Mouse (Mus musculus) brain, embryonic 14.5 days (tissue): Measurements from ENCODE around the gene Plekhg3. TPM values are rescaled to one million over a fixed set of nuclear protein-coding genes. Genes with fewer than 3 reads are reported as not detected.

Source experiments
- DNase-seq: peaks from one replicate; pipeline ENCODE4 v3.0.0-alpha.2; 2011; ENCODE audit warnings: low read depth
- CTCF ChIP-seq: fragments of 200-500 bp; IDR thresholded peaks from 2 replicates; pipeline ENCODE4 v1.5.1; 2012; ENCODE audit warnings: inconsistent platforms, mild to moderate bottlenecking, moderate library complexity, borderline replicate concordance; ENCODE audit not compliant: insufficient read depth, insufficient read length; ENCODE audit errors: extremely low read depth
- POLR2A ChIP-seq: fragments of 200-500 bp; IDR thresholded peaks from 2 replicates; pipeline ENCODE4 v1.6.1; 2012; ENCODE audit warnings: mild to moderate bottlenecking, inconsistent platforms, borderline replicate concordance; ENCODE audit not compliant: poor library complexity, insufficient read depth, insufficient read length, severe bottlenecking; ENCODE audit errors: extremely low read depth
- polyA plus RNA-seq: library from polyadenylated mRNA; depleted of rRNA; stranded (reverse); fragments of >200 nt; gene quantifications from 2 replicates; pipeline ENCODE4 v1.2.3, GENCODE M21; 2012

The Plekhg3 gene
- polyA plus RNA-seq, 1 experiment = 5.2 TPM

GRCm38 (mm10) chr12:76540701-76541221, 10.1 kb downstream of the Plekhg3 start:
- TF ChIP-seq CTCF = no peak
- no peak for TF ChIP-seq POLR2A
- no peak for DNase-seq

DNA sequence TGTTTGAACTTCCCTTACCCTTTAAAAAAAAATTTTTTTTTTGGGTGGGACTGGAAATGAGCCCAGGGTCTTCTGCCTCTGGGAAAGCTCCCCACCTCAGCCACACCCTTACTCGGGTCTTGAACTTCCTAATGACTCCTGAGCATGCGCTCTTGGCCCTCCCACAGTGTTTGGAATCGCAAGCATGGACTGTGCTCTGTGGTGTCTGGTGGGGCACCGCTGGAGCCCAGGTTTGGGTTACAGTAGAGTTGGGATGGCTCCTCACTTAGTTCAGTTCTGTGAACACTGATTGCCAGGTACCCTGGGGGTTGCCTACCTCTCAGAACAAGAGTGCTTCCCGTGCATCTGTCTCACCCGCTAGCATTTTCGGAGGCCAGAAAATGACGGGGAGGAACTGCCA, 10.8 kb downstream of the Plekhg3 start:
- no peak for DNase-seq
- TF ChIP-seq CTCF = no peak
- TF ChIP-seq POLR2A = no peak

GRCm38 (mm10) chr12:76541879-76542278, 11.2 kb downstream of the Plekhg3 start:
- TF ChIP-seq POLR2A (no peak), CTCF (no peak)
- DNase-seq = no peak

- DNase-seq = no peak
Measured at GRCm38 (mm10) chr12:76545786-76546370, 15.2 kb downstream of the Plekhg3 start.

DNA sequence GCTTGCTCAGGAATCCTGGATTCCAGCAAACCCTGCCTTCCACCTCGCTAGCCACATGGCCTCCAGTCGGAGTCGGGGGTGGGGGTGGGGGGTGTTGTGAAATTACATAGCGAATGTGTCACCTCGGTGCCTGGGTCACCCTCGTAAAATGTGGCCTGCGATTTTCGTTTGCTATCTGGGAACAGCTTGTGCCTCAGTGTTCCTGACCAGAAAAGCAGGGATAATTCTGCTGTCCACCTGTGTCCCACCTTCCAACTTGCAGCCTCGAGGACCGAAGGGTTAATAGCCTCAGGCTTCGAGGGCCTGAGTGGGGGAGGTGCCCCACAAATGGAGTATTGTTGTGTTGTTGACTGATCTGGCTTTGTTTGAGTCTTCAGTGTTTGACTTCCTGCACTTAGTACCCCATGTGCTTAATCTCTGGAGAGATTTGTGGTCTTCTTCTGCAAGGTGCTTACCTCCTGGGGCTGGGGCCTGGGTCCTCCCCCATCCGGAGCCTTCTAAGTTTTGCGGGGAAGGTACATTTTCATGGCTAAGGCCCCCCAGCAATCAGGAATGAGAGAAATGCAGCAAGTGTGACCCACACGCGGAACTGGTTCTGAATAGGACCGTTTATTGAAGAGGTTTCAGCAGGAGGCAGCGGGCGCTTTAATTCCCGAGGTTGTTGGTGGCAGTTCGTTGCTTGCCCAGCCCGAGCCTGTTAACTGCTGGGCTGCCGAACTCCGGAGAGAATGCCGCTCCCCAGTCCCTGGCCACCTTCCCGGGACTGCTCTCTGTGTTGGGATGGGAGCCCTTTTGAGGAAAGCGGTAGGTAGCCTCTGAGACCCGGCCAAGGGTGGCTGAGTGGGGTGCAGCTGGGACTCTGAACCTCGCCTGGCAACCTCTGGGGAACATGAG, 15.9 kb downstream of the Plekhg3 start:
- peak; percentile 73 for DNase-seq
- no peak for TF ChIP-seq CTCF
- TF ChIP-seq POLR2A = no peak

More at GRCm38 (mm10) chr12:76545786-76546370, 15.2 kb downstream of the Plekhg3 start:
- TF ChIP-seq POLR2A (no peak), CTCF (no peak)

DNA sequence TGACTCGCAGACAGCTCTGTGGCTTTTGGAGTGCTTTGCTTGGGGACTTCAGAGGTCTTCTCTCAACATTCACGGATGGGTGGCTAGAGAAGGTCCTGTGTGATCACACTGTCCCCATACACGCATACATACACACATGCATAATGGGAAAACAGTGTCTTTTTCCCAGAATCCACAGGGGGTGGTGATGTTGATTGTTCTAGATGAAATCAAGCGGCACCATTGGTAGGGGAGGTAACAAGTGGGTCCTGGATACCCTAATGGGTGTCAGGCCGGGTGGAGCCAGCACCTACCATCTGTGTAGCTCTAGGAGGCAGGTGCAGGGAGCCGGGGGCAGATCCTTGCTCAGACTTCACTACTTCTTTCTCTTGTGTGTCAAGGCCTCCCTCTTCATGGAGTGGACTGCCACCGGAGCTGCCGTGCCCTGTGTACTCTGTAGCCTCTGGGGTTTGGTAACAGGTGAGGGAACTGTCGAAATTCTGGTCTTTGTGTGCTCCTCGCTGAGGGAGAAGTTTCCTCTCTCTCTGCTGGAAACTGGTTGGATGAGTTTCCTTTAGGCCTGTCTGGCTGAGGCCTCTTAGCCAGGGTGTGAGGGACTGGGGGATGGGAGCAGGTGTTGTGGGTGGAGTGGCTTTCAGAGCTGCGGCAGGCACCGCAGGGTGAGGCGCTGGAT, 16.9 kb downstream of the Plekhg3 start:
- peak; percentile 5 for DNase-seq
- TF ChIP-seq POLR2A (no peak), CTCF (no peak)

DNA sequence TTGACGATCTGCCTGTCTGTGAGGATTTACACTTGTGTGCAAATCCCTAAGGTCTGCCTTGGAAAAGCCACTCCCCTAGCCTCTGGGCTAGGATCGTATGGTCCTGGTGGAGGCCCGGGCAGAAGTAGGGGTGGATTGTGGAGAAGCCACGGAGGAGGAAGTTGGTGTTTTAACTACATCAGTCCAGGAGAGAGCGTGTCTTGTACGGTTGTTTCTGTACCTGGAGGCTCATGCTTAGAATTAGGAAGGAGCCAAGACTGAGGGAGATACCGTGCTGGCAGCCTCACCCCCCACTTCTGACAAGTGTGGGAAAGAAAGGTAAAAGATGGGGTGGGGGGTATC, 17.4 kb downstream of the Plekhg3 start:
- DNase-seq = peak; percentile 22
- TF ChIP-seq CTCF (no peak), POLR2A (no peak)

DNA sequence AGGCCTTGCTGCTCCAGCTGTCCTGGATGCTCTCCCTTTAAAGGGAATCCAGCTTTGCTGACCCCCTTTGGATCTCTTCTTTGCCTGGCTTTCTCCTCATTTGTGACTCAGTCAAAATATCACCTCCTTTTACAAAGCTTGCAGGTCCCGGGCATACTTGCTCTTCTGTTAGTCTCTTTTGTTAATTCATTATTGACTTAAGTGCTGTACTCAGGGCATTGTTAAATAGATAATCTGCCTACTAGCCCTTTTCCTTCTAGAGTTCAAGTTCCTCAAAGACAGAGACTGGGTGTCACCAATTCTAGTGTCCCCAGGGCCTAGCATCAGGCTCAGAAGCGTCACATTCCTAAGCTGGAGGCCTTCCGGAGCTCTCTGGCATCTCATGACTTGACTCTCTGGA, 18.5 kb downstream of the Plekhg3 start:
- no peak for TF ChIP-seq CTCF
- TF ChIP-seq POLR2A = no peak
- DNase-seq = no peak

- TF ChIP-seq POLR2A (no peak), CTCF (no peak)
- DNase-seq = no peak
Measured at GRCm38 (mm10) chr12:76552321-76552720, 21.6 kb downstream of the Plekhg3 start.

DNA sequence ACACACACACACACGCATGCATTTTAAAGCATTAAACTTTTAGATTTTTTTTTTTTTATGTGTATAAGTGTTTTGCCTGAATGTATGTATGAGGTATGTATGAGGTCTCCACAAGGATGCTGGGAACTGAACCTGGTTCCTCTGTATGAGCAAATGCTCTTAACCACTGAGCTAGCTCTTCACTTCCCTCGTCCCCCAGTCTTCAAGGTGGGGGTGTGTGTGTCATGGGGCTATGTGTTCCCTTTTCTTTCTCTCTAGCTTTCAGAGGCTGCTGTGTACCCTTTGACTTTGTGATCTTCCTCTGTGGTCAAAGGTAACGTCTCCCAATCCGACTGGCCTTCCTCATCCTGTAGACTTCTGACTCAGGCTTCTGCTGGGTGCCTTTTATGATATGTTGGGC, 22.3 kb downstream of the Plekhg3 start:
- no peak for TF ChIP-seq CTCF
- no peak for TF ChIP-seq POLR2A
- DNase-seq = no peak

- TF ChIP-seq CTCF (no peak), POLR2A (no peak)
- DNase-seq = no peak
Measured at GRCm38 (mm10) chr12:76553917-76554316, 23.2 kb downstream of the Plekhg3 start.

GRCm38 (mm10) chr12:76554392-76554791, 23.7 kb downstream of the Plekhg3 start:
- no peak for DNase-seq
- TF ChIP-seq POLR2A (no peak), CTCF (no peak)
